Mouse (Mus musculus): ENCODE data around the gene Vmn1r85.
"Not testable (repeated sequence)": the region's sequence is repeated elsewhere in the genome, so short reads cannot be mapped to it uniquely, and the experiment has no call there.

Vmn1r85 gene

GRCm38 (mm10) chr7:13095073-13095472 is at the start of gene Vmn1r85:
TSS of gene Vmn1r85 (minus strand) at chr7:13095173.
- no peak for DNase-seq

DNA sequence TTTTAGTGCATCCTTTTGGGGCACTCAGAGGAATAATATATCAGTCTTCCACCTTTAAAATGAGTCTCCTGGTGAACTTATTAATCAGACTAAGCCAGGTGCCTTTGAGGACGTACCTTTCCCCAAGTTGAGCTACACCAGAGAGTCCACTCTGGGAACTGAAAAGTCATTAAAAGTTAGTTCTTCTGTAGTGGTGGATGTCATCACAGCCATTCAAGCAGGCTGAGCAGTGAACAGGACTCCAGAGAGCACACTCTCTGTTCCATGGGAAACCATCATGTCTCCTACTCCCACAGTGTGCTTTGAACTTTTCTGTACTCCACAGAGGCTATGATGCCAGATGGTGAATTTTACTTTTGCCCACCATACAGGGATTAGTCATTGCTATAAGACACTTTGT is 45.1 kb upstream of the Vmn1r85 start, which contains the start of gene Vmn1r87:
Gene Vmn1r87 (minus strand): TSS at position 101 of the 400 bp plus-strand sequence.
- DNase-seq: no peak

DNA sequence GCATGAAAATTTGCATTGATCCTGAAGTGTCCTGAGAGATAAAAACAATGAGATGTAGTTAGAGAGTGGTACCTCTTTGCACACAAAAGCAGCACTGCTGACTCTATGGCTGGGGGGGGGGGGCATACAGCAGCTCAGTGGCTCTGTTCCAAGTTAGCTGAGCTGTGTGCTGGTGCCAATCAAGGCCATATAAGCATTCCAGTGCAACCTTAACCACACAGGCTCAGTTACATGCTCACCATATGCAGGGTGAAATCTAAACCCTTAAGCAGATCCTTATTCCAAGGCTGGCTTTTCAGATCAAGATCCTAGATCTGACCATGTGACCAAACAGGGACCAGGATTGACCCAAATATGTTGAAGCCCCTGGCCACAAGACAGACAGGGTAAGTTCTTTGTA is 42.4 kb upstream of the Vmn1r85 start:
- no peak for DNase-seq

DNA sequence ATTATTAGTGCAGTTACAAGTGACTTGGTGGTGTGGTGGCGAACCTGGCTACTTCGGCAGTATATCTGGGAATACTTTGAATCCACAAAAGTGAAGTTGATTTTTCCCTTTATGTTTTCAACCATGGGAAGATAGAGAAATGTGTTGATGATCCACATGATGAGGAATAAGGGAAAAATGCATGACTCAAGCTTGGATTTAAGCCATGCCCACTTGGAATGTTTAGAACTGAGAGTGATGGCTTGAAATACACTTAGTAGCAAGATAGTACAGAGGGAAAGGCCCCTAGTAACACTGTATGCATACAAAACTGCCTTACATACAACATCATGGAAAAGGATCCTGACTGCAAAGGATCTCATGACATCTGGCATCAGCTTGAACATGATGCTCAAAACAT is 36.9 kb upstream of the Vmn1r85 start:
- no peak for DNase-seq

GRCm38 (mm10) chr7:13123554-13124153 is 28.7 kb upstream of the Vmn1r85 start:
- DNase-seq: peak; percentile 9

- no peak for DNase-seq
These were observed 24.8 kb upstream of the Vmn1r85 start, which contains the start of gene Vmn1r86 for GRCm38 (mm10) chr7:13119817-13120216. TSS of gene Vmn1r86 (minus strand) at chr7:13119917.

DNA sequence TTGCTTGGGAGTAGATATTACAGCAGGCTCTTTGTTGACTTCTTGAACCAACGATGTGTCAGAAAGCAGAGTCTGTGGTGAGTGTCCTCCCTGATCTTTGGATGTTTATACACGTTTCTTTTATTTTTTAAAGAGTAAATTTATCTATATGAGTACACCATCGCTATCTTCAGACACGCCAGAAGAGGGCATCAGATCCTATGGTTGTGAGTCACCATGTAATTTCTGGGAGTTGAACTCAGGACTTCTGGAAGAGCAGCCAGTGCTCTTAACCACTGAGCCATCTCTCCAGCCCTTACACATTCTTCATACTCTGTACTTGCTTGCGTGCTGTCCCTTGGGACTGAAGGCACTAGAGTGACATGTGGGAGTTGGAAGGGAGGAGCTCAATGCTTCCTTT is 22.7 kb downstream of the Vmn1r85 start:
- no peak for DNase-seq

DNA sequence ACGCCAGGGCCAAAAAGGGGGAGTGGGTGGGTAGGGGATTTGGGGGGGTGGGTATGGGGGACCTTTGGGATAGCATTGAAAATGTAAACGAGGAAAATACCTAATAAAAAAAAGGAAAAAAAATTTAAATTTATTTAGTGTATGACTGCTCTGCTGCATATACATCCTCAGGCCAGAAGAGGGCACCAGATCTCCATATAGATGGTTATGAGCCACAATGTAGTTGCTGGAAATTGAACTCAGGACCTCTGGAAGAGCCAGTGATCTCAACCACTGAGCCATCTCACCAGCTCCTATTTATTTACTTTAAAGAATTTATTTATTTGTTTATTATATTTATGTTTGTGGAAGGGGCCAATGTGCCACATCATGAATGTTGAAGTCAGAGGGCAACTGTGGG is 31.6 kb downstream of the Vmn1r85 start:
- not testable (repeated sequence) for DNase-seq

GRCm38 (mm10) chr7:13059536-13059935 is 35.4 kb downstream of the Vmn1r85 start:
- no peak for DNase-seq

GRCm38 (mm10) chr7:13056913-13057700 is 37.9 kb downstream of the Vmn1r85 start:
- DNase-seq: no peak

- DNase-seq: peak; percentile 96
These were observed 40.5 kb downstream of the Vmn1r85 start, which contains the start of gene Mzf1 for GRCm38 (mm10) chr7:13054287-13055010. TSS of gene Mzf1 (minus strand) at chr7:13054764.

DNA sequence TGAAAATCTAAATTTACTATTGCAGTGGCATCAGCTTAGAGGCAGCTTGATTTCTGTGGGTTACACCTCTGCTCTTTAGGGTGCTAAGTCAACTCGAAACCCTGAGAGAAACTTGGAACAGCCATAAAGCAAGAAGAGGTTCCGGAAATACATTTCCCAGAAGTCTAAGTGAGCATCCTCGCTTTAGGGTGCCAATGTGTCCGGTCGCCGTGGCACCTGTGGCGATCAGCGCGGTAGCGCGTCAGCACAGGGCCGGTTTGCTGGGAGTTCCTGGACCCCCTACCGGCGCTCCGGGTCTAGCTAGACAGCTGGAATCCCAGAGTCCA is 41.0 kb downstream of the Vmn1r85 start:
- DNase-seq: no peak

DNA sequence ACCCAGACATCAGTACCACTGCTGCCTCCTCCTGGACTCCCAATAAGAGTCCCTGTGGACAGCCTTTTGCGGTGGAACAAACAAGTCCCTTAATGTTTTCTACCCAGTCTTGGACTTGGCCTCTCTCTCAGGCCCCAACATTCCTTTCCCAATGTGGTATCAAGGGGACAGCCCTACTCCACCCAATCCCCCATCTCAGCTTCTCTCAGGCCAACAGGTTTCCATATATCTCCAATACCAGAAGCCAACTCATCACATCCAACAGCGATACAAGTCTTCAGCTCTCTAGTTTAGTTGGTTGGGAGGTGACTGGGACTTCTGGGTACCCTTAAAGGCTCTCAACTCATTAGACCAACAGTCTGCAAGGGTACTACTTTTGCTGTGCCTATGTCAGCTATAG is 41.5 kb downstream of the Vmn1r85 start:
- DNase-seq: no peak

DNA sequence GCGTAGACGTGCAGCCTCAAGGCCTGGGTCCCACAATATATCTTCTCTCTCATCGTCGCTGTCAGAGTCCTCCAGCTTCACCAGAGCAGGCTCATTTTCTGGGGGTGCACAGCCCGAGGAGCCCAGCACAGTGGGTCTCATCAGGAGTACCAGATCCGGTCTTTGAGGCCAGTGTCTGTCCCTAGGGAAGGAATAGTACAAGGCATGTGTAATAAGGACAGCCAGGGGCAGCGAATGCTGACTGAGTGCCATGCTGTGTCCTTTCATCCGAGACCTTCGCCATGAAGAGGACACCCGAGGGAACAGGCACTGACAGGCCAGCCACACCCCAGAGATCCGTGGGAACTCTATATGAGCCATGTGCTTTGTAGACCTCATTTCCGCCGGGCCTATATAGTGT is 42.0 kb downstream of the Vmn1r85 start:
- no peak for DNase-seq

DNA sequence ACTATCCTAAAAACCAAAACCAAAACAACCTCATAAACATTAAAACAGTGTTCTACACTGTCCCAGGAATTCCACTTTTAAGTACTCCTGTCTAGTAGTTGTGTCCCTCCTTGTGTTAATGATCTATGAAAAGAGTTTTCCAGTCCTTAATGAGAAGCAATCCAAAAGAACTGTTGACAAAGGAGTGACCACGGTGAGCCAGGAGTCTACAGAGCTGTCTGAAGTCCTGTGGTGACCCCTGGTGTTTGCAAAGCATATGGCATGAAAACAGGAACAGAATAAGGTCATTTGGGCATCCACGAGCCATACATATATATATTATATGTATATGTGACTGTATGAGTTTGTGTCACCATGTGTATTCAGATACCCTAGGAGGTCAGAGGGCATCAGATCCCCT is 48.9 kb downstream of the Vmn1r85 start:
- DNase-seq: peak; percentile 81

GRCm38 (mm10) chr7:13044254-13044625 is 50.7 kb downstream of the Vmn1r85 start:
- no peak for DNase-seq

- DNase-seq: peak; percentile 37
These were observed 51.3 kb downstream of the Vmn1r85 start for GRCm38 (mm10) chr7:13043445-13044253.

DNA sequence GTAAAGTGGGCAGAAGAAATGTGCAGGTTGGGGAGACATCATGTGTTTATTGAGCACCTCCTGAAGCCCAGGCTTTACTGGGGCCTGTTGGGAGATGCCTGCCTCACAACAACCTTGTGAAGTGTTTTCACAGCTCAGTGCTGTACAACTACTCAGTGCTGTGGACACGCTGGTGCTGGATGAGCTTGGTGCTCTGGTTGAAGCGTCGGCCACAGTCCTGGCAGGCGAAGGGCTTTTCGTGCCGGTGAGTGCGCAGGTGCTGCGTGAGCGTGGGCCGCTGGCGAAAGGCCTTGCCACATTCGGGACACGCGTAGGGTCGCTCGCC is 51.9 kb downstream of the Vmn1r85 start:
- no peak for DNase-seq

- no peak for DNase-seq
These were observed 52.5 kb downstream of the Vmn1r85 start for GRCm38 (mm10) chr7:13042511-13042910.

DNA sequence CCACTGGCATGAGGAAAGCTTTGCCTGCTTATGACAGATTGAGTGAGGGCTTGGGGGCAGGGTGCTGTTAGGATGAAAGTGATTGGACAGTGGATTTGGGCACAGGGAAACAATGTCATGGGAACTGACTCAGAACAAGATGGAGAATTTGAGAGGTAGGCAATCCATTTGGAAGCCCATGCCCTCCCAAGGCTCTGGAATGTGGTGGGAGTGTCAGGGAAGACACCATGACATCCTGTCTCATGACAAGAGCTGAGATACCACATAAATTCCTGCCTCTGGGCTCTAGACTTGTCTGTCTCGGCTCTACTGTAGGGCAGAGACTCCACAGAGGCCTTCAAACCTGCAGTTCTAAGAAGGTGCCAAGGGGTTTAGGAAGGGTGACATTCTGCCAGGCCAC is 53.7 kb downstream of the Vmn1r85 start:
- no peak for DNase-seq

DNA sequence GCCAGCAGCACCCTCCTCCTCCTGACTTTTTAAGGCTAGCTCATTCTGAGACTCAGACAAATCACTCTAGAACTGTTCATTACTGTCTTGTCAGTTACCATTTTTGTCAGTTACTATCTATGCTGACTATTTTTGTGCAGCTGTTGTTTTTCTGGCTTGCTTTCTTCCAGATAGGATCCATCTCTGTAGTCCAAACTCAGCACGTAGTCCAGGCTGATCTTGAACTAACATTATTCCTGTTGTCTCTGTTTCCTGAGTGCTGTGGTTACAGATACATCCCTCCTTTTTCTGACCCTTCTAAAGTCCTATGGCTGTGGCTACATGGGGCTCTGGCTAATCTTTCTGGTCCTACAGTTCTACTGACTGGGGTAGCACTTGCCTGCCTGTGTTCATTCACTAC is 55.8 kb downstream of the Vmn1r85 start:
- no peak for DNase-seq

GRCm38 (mm10) chr7:13038621-13039169 is 56.3 kb downstream of the Vmn1r85 start:
- no peak for DNase-seq

All from lung, postnatal 10 days (tissue).